Mouse (Mus musculus): Measurements from ENCODE around the gene Slit2.

DNA sequence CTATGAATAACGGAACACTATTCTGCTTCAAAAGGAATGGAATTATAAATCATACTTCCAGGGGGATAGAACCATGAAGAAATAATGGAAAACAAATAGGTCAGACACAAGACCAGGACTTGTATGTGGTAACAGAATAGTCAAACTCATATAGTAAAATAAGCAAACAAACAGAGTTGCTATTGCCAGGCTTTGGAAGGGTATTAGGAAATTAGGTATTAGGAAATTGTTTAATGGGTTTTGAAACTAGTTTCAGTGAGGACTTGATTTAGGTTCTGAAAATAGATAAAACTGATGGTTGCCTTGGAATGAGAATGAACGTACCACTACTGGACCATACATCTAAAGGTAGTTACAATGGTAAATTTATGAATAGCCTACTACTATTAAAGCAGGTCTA, 346.8 kb downstream of the Slit2 start:
- no peak for TF ChIP-seq CTCF (IDR thresholded peaks at IDR 0.05; ENCODE audit: extremely low read depth, insufficient read depth, low read length)
- no peak for TF ChIP-seq POLR2A (IDR thresholded peaks at IDR 0.05; ENCODE audit: extremely low read depth, insufficient read depth, low read length)
